Mouse (Mus musculus) NIH3T3 (cell line): ENCODE results near the gene 4930595D18Rik.

Experiments
- DNase-seq: peaks from one replicate; pipeline ENCODE4 v3.0.0-alpha.2; 2012; ENCODE audit warnings: low read depth

4930595D18Rik gene

DNA sequence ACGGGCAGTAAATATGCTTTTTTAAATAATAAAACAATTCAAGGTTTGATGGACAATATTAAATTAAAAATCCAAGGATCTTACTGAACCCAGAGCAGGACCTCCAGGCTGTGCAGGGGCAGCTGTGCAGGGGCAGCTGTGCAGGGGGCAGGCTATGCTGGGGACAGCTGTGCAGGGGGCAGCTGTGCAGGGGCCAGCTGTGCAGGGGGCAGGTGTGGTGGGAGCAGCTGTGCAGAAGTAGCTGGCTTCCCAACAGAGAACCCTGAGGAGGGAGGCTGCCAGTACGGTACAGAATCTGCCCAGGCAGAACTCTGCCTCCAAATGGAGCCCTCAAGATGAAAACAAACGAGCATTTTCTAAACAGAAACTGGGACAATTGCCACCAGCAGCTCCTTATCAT lies 48.3 kb downstream of the 4930595D18Rik start:
- DNase-seq: no peak

DNA sequence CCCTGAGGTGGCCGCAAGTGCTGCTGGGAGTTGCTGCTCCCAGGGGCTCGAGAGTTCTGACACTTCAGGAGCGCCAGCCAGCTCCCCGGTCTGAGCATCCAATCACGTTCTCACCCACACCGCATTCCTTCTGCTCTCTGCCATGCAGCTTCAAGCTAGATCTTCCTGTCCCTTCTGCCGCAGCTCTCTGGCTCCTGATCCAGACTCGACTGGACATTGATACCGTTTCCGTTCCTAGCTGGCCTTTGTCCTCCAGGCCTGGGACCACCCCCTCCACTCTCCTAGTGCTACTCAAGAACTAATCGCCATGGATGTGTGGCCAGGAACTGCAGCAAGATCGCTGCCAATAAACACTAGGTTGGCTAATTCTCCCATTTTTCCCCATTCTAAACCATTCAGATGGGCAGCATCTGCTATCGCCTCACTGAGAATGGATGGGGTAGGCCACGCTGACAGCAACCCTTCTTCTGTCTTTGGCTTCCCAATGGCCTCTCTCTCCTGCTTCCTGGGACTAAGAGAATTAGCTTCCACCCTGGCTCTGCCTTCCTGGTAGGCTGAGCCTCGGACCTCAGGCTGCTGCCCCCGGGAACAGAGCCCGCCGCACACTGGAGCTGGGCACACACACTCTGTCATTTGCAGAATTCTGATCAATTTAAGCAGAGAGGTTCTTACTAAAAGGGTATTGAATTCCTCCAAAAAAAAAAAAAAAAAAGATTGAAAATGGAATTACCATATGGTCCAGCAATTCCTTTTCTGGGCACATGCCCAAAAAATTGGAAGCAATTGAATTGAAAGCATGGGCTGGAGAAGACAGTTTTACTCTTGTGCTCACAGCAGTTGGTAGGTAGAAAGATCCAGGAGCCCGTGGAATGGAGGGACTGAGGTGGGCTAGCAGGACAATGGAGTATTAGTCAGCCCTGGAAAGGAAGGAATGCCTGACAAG lies 49.2 kb downstream of the 4930595D18Rik start:
- DNase-seq: peak; percentile 45

DNA sequence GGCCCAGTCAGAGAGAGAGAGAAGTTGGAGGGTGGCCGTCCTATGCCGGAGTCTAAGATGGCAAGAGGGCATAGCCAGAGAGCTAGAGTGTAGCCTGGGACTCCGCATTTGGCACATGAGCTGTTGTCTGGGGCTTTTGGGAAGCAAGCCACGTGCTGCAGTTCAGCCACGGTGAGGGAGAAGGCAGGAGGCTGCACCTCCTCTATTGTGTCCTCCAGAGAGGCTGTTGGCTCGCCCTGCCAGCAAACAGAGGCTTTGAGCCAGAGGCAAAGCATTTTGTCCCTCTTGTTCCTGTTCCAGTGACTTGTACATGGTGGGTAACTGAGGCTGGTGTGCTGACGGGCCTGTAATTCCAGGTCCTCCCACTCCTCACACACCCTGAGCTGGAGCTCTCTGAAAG lies 50.1 kb downstream of the 4930595D18Rik start:
- DNase-seq: no peak

DNA sequence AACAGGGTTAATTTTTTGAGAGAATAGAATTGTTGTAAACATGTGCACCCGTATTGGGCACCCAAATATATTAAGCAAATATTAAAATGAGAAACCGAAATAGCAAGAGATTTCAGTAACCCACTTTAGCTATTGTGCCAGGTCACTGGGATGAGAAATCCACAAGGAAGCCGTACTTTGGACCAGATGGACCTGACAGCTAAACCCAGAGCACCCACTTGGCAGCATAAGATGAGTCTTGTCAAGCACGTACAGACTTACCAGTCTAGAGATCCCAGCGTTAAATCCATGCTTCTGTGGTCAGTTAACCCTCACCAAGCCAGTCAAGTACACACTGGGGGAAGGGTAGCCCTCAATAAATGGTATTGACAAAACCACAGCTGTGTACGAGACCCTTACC lies 58.6 kb downstream of the 4930595D18Rik start:
- no peak for DNase-seq

DNA sequence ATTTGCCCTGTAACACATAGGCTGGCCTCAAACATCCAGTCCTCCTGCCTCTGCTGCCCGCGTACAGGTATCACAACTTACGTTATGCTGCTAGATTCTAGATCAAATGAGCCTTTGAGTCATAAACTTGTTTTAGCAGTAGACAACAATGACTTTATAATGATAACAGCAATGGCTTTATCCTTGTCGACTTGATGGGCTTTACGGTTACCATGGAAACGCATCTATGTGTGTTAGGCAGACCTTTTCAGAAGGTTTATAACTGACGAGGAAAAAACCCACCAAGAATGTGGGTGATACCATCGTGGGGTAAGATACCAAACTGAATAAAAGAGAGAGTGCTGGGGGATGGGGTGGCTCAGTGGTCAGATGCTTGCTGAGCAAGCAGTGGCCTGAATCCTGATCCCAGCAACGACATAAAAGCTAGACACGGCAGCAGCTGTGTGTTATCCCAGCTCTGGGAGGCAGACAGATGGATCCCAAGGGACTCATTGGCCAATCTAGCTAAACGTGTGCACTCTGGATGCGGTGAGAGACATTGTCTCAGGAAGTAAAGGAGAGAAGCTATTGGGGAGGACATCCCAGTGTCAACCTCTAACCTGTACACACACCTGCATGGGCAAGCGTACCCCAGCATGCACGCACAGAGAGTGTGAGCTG lies 59.6 kb downstream of the 4930595D18Rik start:
- no peak for DNase-seq

DNA sequence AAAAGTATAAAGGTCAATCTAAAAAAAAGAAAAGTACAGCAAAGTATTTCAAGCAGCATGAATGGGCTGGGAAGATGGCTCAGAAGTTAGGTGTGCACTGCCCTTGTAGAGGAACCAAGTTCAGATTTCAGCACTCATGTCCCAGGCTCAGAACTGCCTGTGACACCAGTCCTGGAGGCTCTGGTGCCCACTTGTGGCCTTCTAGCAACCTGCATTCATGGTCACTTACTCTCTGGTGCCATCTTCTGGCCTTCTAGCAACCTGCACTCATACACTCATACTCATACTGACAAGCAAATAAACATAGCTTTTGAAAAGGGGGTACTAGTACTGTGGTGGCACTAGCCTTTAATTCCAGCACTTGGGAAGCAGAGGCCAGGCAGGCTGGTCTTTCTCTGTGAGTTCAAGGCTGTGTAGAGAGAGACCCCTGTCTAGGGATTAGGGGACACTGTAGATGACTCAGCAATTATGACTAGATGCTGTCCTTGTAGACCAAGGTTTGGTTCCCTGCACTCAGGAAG lies 61.9 kb downstream of the 4930595D18Rik start:
- DNase-seq: peak; percentile 50

DNA sequence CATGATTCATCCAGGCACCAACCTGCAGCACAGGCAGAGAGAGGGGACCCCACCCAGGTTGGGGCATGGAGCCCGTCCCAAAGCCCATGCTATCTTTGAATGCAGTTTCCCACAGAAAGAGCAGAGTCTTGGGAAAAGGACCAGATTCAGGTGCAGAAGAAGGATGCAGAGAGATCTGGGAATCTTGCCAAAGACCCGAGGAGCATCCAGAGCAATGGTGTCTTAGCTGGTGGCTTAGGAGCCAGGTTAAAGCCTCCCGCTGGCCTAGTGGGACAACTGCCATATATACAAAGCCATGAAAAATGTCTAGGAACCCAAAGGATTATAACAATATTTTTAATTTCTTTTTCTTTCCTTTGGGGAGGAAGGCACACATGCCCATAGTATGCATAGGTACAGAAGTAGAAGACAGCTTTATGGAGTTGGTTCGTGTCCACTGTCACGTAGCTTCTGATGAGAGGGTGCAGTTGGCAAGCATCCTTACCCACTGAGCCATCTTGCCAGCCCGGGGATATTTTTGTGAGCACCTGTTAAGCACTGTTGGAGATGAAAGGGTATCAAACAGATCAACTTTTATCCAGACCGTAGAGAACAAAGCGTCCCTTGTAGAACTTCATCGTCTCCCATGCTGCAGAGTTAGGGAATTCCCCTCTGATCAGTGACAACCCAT lies 63.2 kb downstream of the 4930595D18Rik start:
- no peak for DNase-seq

DNA sequence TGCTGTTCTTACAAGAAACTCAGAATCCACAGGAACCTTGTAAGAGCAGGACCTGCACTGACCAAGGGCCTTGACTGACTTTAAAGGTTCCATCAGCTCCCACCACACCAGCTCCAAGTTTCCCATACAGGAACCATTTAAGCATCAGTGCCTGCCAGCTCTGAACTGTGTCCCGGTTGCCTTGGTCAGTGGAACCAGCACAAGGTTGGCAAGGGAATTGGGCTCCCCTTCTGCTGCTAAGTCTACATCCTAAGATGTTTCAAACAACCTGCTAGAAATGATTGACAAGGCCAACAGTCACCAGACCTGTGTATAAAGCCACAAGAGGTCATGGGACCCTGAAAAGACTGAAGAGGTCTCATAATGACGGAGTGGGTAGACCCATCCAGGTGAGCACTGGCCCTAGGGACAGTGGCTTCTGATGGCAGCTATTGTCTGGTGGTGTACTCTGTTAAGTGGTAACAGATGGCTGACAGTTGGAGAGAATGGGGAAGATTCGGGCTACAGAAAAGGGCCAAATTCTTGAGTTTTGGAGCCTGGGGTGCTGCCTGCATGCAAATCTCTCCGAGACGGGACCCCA lies 64.7 kb downstream of the 4930595D18Rik start:
- no peak for DNase-seq

DNA sequence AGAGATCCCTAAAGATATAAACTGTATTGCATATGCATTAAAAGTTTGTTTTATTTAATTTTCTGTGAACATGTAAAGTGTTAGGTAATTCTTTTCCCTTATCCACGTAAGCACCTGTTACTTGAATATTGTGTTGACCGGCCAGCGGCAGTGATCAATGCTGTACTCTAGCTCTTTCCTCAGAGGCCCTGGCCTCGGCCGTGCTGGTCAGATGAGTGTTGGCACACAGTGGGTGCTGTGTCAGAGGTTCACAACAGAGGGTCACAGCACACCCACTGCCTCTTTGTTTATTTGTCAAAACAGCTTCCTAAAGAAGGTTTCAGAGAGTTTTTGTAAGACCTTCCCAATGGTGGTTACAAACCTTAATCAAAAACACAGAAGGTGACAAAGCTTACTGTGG lies 69.7 kb downstream of the 4930595D18Rik start:
- DNase-seq: no peak

DNA sequence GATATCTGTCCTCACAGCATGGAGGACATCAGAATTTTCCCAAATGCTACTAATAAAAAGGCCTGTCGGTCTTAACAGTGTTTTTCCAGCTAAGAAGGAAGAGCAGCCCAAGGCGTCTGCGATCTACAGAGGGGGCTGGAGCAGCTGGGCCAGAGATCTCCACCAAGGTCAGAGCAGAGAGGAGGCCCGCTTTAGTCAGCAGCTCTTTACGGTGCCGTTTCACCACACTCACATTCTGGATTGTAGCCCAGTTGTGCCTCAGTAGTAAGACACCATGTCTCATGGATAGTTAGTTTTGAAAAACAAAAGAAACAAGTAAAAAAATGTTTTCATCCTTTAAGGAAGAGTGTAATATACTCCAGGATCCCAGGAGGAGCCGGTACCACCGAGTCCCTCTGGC lies 73.1 kb downstream of the 4930595D18Rik start:
- no peak for DNase-seq
